Mouse (Mus musculus) midbrain, embryonic 12.5 days (tissue): ENCODE measurements around the gene Lcn2. TPM values are rescaled to one million over a fixed set of nuclear protein-coding genes. Genes with fewer than 3 reads are reported as not detected.

Experiments
- ATAC-seq: fragments of 200-750 bp; cut with Nextera tagmentation; 2 replicates; pipeline ENCODE4 v1.8.0; 2017; ENCODE audit warnings: low read depth, moderate TSS enrichment, moderate library complexity; ENCODE audit not compliant: low FRiP score
- H3K27ac ChIP-seq: fragments of 300-500 bp; sonication (generic); replicated peaks from 2 replicates; pipeline ENCODE4 v1.5.1; 2016; ENCODE audit warnings: mild to moderate bottlenecking
- H3K27me3 ChIP-seq: fragments of 300-500 bp; sonication (generic); 2 replicates; pipeline ENCODE4 v1.6.1; 2016; ENCODE audit warnings: mild to moderate bottlenecking
- H3K36me3 ChIP-seq: fragments of 300-500 bp; sonication (generic); 2 replicates; pipeline ENCODE4 v1.6.1; 2016
- H3K4me1 ChIP-seq: fragments of 300-500 bp; sonication (generic); 2 replicates; pipeline ENCODE4 v1.6.1; 2016
- H3K4me2 ChIP-seq: fragments of 300-500 bp; sonication (generic); replicated peaks from 2 replicates; pipeline ENCODE4 v1.6.1; 2016; ENCODE audit warnings: mild to moderate bottlenecking, moderate library complexity
- H3K4me3 ChIP-seq: fragments of 300-500 bp; sonication (generic); 2 replicates; pipeline ENCODE4 v1.5.1; 2016; ENCODE audit warnings: mild to moderate bottlenecking
- H3K9ac ChIP-seq: fragments of 300-500 bp; sonication (generic); replicated peaks from 2 replicates; pipeline ENCODE4 v1.6.1; 2016; ENCODE audit warnings: mild to moderate bottlenecking, moderate library complexity
- H3K9me3 ChIP-seq: fragments of 300-500 bp; sonication (generic); 2 replicates; pipeline ENCODE4 v1.6.1; 2016; ENCODE audit warnings: mild to moderate bottlenecking
- WGBS: fragments of 180-500 bp; shearing (Covaris S2); methylation state at CpG from one replicate; pipeline ENCODE4 v1.1.7; 2016; 5-methylcytosine and 5-hydroxymethylcytosine counted together
- polyA plus RNA-seq: library from polyadenylated mRNA; unstranded; fragments of >200 nt; fragmentation: Nextera tagmentation; extraction: Ambion mirVana; gene quantifications from 2 replicates; pipeline ENCODE4 v1.2.1, GENCODE M21; 2016

The Lcn2 gene
- polyA plus RNA-seq, 1 experiment from 2014 or later, result 0.60 TPM

DNA sequence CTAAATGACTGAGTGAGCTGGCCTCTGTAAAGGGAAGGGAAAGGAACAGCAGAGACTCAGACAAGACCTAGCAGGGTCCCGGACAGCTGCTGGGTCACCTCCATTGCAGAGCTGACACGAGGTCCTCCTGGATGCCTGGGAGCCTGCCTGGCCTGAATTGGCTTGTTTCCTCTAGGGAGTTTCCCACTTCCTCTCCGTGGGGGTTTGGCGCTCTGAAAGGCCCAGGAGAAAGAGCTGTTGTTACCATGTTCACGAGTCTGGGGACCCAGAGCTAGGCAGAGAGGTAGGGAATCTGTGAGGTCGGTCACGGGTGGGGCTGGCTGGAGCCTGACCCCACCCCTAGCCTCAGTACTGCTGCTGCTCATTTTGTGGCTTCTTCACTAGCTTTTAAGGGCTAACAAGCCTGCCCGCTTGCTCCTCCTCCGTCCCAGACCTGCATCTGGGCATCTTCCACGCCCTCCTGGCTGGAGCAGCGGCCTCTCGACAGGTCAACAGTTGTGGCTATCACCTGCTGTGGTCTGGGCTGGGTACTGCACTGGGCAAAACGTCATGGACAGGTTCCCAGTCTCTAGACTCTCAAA, 37.5 kb downstream of the Lcn2 start:
- peaks cover 26% of the 10 kb centered on the region for H3K4me1 ChIP-seq
- 55% methylated on average over 13 of the region's 13 CpGs for WGBS
- H3K27ac ChIP-seq, result no peak overlapping the region
- no peak overlapping the region for H3K4me3 ChIP-seq
- H3K9me3 ChIP-seq, result no peaks in the 10 kb centered on the region
- ATAC-seq, result no peak
- H3K36me3 ChIP-seq, result no peaks in the 10 kb centered on the region
- H3K4me2 ChIP-seq, result 0 out of 2 replicates have a peak overlapping the region, but pooled peaks have one; percentile 11
- no peak overlapping the region for H3K9ac ChIP-seq
- H3K27me3 ChIP-seq, result peaks cover 31% of the 10 kb centered on the region

DNA sequence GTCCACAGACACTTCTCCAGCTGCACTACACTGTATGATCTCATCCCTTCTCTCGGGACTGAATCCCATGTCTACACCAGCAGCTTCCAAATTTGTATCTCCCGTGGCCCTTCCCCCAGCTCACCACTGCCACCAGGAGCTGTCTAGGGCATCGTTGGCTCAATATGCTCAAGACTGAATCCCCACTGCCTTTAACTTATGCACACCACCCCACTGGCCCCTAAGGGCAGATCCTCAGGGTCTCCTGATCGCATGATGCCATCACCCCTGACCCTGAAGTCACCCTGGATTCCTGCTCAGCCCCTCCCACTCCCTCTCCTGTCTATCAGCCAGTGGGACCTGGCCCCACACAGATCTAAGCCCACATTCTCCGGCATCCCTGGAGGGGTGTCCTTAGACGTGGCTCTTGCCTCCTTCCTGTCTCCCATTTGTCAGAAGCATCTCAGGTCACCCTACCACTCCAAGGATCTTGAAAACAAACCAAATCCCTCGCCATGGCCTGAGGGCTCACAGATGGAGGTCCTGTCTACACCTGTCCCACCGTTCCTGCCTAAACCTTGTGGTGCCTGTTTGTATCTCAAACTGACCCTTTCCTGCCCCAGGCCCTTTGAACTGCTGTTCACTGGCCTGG, 38.3 kb downstream of the Lcn2 start:
- no peaks in the 10 kb centered on the region for H3K36me3 ChIP-seq
- no peak overlapping the region for H3K4me3 ChIP-seq
- H3K9me3 ChIP-seq, result no peaks in the 10 kb centered on the region
- peaks cover 26% of the 10 kb centered on the region for H3K4me1 ChIP-seq
- ATAC-seq, result no peak
- peaks cover 31% of the 10 kb centered on the region for H3K27me3 ChIP-seq
- H3K4me2 ChIP-seq, result no peak overlapping the region
- no peak overlapping the region for H3K27ac ChIP-seq
- H3K9ac ChIP-seq, result no peak overlapping the region
- 64% methylated on average over 8 of the region's 8 CpGs for WGBS

DNA sequence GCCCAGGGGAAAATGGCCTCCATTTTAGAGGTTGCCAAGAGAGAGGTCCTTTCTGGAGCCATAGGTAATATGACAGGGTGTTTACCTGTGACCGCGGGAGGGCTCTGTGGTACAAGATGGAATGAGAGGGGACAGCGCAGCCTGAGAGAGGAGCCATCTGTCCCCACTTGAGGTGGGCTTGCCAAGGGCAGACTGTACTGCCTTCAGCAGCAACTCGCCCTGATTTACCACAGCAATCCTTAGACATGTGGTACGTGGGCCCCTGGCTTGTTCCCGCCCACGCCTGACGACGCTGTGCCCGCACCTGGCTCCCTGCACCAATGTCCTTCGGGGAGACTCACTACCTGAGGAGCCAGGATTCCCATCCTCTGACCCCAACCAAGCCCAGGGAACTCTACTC, 39.7 kb downstream of the Lcn2 start:
- H3K4me2 ChIP-seq, result no peak overlapping the region
- H3K27ac ChIP-seq, result no peak overlapping the region
- WGBS, result 85% methylated on average over 11 of the region's 11 CpGs
- H3K36me3 ChIP-seq, result no peaks in the 10 kb centered on the region
- ATAC-seq, result no peak
- H3K4me1 ChIP-seq, result peaks cover 26% of the 10 kb centered on the region
- no peak overlapping the region for H3K4me3 ChIP-seq
- H3K9ac ChIP-seq, result no peak overlapping the region
- H3K9me3 ChIP-seq, result no peaks in the 10 kb centered on the region
- peaks cover 31% of the 10 kb centered on the region for H3K27me3 ChIP-seq

DNA sequence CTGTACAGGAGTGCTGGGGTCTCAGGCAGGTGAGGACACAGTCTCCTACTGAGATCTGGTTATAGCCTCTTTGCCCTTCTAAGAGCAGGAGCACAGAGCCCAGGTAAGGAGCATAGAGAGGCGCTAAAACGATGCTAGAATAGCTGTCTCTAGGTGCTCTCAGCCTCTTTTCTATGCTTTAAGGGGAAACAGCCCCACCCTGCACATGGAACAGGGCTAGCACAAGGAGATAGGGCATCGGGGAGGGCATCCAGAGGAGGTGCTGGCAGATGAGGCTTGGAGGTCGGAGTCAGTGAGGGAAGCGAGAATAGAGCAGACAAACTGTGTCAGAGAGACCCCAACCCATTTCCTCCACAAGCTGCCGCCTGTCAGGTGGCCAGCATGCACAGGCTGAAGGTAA, 41.0 kb downstream of the Lcn2 start:
- H3K4me3 ChIP-seq, result no peak overlapping the region
- peaks cover 27% of the 10 kb centered on the region for H3K27me3 ChIP-seq
- no peaks in the 10 kb centered on the region for H3K36me3 ChIP-seq
- peaks cover 29% of the 10 kb centered on the region for H3K4me1 ChIP-seq
- H3K9me3 ChIP-seq, result no peaks in the 10 kb centered on the region
- H3K9ac ChIP-seq, result no peak overlapping the region
- ATAC-seq, result no peak
- H3K4me2 ChIP-seq, result no peak overlapping the region
- H3K27ac ChIP-seq, result no peak overlapping the region
- WGBS, result 81% methylated on average over 6 of the region's 6 CpGs

DNA sequence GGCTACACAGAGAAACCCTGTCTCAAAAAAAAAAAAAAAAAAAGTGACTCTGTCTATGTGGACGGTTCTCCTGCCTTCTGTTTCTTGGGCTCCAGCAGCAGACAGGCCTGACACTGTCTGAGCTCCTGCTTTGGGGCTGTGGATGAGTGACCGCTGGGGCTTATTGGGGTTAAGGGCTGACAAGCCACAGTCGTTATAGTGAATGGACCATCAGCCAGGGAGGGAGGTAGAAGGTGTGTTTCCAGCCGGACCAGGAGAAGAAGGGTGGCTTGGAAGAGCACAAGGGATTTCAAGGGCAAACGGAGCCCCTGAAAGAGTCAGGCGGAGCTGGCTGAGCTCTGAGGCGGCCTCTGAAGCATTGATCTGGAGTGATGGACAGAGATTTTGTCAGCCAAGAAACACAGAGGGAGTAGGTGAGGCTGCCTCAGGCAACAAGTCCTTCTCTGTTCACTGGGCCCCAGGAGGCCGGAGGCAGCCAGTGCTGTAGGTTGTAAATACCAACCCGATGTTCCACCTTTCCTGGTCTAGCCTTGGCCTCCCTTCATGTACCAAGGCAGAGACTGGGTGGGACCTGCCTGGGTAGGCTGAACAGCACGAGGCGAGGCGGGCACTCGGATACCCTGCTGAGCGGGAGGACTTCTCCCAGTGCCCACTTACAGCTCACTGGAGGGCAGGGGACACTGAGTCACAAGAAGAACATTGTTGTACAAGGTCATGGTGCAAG, 43.3 kb downstream of the Lcn2 start:
- no peak for ATAC-seq
- H3K27ac ChIP-seq, result no peak overlapping the region

DNA sequence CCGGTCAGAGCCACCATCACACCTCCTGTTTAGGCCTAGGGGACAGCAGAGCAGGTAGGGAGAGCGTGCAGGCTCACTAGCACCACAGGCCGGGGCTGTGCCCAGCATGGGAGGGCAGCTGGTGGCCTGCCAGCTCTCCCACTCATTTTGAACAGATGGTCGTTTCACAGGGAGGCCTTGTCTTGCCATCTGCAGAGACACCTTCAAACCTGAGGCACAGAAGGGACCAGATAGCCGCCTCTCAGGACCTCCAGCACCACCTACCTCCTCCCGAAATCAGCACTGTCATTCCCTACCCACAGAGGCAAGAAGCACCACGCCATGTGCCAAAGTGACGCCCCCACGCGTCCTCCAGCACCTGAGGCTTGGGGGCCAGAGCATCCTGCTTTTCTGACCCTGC, 44.0 kb downstream of the Lcn2 start:
- no peaks in the 10 kb centered on the region for H3K9me3 ChIP-seq
- 86% methylated on average over 10 of the region's 10 CpGs for WGBS
- H3K4me1 ChIP-seq, result peaks cover 10% of the 10 kb centered on the region
- H3K27ac ChIP-seq, result no peak overlapping the region
- no peak overlapping the region for H3K4me3 ChIP-seq
- ATAC-seq, result no peak
- H3K9ac ChIP-seq, result 0 out of 2 replicates have a peak overlapping the region, but pooled peaks have one; percentile 4
- 0 out of 2 replicates have a peak, but pooled peaks cover 5% of the 10 kb centered on the region for H3K27me3 ChIP-seq
- H3K36me3 ChIP-seq, result no peaks in the 10 kb centered on the region
- no peak overlapping the region for H3K4me2 ChIP-seq

More for the DNA sequence above, 43.3 kb downstream of the Lcn2 start:
- Histone ChIP-seq H3K4me1 (peaks cover 12% of the 10 kb centered on the region), H3K4me2 (no peak overlapping the region), H3K9me3 (no peaks in the 10 kb centered on the region), H3K9ac (no peak overlapping the region), H3K36me3 (no peaks in the 10 kb centered on the region), H3K27me3 (0 out of 2 replicates have a peak, but pooled peaks cover 8% of the 10 kb centered on the region), H3K4me3 (no peak overlapping the region)
- WGBS, result 64% methylated on average over 14 of the region's 14 CpGs

DNA sequence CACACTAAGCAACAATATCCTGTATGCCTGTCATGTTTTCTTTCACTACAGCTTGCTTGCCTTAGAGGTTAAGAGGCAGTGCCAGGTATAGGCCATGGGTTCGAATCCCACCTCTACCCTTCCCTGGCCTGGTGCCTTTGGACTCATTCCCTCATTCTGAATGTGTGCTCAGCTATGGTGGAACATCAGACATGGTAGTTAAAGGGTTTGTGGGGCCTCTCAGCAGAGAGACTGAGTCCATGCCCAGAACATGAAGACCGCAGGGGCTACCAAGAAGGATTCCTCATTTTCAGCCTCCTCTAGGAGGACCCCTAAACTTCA, 44.7 kb downstream of the Lcn2 start:
- Histone ChIP-seq H3K4me2 (no peak overlapping the region), H3K27ac (no peak overlapping the region), H3K27me3 (0 out of 2 replicates have a peak, but pooled peaks cover 3% of the 10 kb centered on the region), H3K9me3 (no peaks in the 10 kb centered on the region), H3K9ac (no peak overlapping the region), H3K36me3 (no peaks in the 10 kb centered on the region), H3K4me3 (no peak overlapping the region), H3K4me1 (peaks cover 10% of the 10 kb centered on the region)
- no peak for ATAC-seq
- 95% methylated on average over 2 of the region's 2 CpGs for WGBS

DNA sequence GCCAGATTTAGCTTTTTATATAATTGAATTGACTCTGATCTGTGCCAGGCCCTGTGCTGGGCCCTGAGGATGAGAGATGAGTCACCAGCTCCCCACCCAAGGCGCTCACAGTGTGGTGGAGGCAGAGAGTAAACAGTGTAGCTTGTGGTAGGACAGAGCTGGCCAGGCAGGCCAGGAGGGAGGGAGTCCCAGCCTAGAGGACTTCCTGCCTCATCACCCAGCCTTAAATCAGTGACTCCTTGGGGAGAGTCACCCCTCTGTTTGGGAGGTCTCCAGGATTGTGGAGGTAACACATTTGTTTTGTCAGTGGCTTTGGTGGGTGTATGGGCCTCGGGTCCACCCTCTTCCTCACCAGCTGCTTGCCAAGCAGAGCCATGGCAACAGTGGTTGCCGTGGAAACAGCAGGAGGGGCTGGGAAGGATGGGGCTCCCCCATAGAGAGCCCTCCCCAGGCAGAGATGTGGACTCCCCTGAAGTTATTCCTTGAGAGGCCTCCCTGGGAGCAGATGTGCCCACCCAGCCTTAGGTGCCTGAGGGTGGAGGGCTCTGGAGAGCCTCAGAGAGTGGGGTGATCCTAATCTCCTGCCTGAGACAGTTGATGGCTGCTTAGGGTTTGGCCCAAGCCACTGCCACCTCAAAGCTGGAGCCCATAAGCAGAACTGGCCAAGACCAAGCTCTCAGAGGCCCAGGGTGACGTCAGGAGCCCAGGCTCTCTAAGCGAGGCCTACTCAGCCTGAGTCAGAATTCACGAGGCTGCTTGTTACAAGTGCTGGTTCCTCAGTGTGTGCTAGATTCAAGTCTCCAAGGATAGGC, 45.3 kb downstream of the Lcn2 start:
- no peaks in the 10 kb centered on the region for H3K9me3 ChIP-seq
- H3K27me3 ChIP-seq, result no peaks in the 10 kb centered on the region
- 70% methylated on average over 6 of the region's 6 CpGs for whole genome bisulfite sequencing
- H3K36me3 ChIP-seq, result no peaks in the 10 kb centered on the region
- peaks cover 10% of the 10 kb centered on the region for H3K4me1 ChIP-seq
- no peak overlapping the region for H3K4me3 ChIP-seq
- 0 out of 2 replicates have a peak overlapping the region, but pooled peaks have one; percentile 11 for H3K9ac ChIP-seq
- 0 out of 2 replicates have a peak overlapping the region, but pooled peaks have one; percentile 30 for H3K27ac ChIP-seq
- no peak overlapping the region for H3K4me2 ChIP-seq
- no peak for ATAC-seq

DNA sequence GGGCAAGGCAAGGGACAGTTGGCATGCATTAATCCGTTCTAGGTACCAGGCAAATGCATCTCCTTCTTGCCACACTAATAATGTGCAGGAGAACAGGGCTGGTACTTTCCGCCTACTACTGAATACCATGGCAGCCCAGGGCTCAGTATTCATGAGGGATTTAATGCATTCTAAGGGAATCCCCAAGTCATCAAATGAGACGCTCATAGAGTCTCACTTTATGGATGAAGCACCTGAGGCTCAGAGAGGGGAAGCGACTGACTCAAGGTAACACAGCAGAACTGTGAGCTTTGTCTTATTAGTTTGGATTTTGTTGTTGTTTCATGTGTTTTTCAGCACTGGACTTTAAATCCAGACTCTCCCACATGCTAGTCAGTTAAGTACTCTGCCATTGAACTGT, 46.0 kb downstream of the Lcn2 start:
- 0 out of 2 replicates have a peak overlapping the region, but pooled peaks have one; percentile 30 for H3K27ac ChIP-seq
- no peak overlapping the region for H3K4me3 ChIP-seq
- peaks cover 10% of the 10 kb centered on the region for H3K4me1 ChIP-seq
- no peaks in the 10 kb centered on the region for H3K9me3 ChIP-seq
- H3K36me3 ChIP-seq, result no peaks in the 10 kb centered on the region
- H3K27me3 ChIP-seq, result peaks cover 1% of the 10 kb centered on the region; the same call in 1 of the 2 replicates
- 78% methylated on average over 4 of the region's 4 CpGs for WGBS
- H3K9ac ChIP-seq, result no peak overlapping the region
- H3K4me2 ChIP-seq, result no peak overlapping the region
- no peak for ATAC-seq

DNA sequence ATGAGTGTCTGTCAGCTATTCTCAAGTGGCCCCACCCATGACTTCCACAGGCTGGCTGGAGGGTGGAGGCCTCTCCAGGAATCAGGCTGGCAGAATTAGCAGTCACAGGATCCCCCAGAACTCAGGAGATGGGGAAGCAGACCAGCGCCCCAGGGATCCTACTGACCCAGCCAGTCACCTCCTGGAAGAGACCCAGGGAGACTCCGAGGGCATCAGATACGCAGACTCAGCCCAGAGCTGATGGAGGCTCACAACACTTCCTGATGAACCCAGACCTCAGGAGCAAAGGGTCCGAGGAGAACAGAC, 46.5 kb downstream of the Lcn2 start:
- WGBS, result 91% methylated on average over 4 of the region's 4 CpGs
- Histone ChIP-seq H3K9ac (no peak overlapping the region), H3K4me2 (no peak overlapping the region), H3K4me1 (peaks cover 10% of the 10 kb centered on the region), H3K27me3 (peaks cover 5% of the 10 kb centered on the region; the same call in 1 of the 2 replicates), H3K27ac (no peak overlapping the region), H3K4me3 (no peak overlapping the region), H3K9me3 (no peaks in the 10 kb centered on the region), H3K36me3 (no peaks in the 10 kb centered on the region)
- ATAC-seq, result no peak

DNA sequence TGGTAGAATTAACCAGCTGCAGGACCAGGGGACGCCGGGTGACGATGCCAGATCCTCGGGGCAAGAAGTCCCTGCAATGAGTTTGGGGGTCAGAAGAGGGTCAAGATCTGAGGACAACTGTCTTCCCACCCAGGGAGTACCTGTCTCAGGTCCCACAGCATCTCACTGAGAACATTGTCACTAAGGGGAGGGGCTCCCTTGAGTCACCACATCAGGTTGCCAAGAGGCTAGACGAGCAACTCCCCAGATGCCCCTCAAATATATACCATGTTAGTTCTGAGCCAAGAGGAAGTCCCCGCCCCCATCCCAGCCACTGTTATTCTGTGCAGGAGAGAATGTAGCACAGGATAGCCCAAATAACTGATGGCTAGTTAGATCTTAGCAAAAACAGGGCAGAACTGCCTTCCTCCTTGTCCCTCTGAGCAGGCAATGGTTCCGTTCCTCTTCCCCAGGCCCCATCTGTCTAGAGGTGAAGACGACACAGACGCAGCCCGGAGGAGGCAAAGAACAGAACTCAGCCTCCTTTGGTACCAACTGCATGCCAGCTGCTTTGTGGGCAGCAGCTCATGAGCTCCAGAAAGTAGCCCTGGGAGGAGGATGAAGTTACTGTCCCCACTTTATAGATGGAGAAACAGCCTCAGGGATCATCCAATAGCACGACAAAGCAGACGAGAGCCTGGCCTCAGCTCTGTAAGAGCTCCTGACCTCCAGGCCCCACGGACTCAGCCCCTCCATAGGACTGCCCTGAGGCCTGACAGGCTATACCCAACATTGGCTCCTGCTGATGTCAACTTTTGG, 47.0 kb downstream of the Lcn2 start:
- WGBS, result 84% methylated on average over 13 of the region's 13 CpGs
- Histone ChIP-seq H3K9ac (no peak overlapping the region), H3K4me1 (peaks cover 10% of the 10 kb centered on the region), H3K27ac (no peak overlapping the region), H3K27me3 (peaks cover 5% of the 10 kb centered on the region; the same call in 1 of the 2 replicates), H3K4me3 (no peak overlapping the region), H3K9me3 (no peaks in the 10 kb centered on the region), H3K4me2 (no peak overlapping the region), H3K36me3 (no peaks in the 10 kb centered on the region; the same call in 1 of the 2 replicates)
- no peak for ATAC-seq
